Mouse (Mus musculus) large intestine, adult 2 months (tissue): ENCODE measurements around the gene Nlrc4. TPM values are rescaled to one million over a fixed set of nuclear protein-coding genes. Genes with fewer than 3 reads are reported as not detected.

Source experiments
- polyA plus RNA-seq: library from polyadenylated mRNA; depleted of rRNA; stranded (reverse); fragments of >200 nt; gene quantifications from 2 replicates; pipeline ENCODE4 v1.2.3, GENCODE M21; 2012; rRNA removed

Nlrc4 gene
- polyA plus RNA-seq, 1 experiment = 10.1 TPM

Other genes starting within 250 kb of the Nlrc4 start
- gene Memo1, start 163.6 kb downstream of the Nlrc4 start, polyA plus RNA-seq = 23.6 and 29.7 TPM in 2 replicates
- gene Dpy30, start 135.2 kb downstream of the Nlrc4 start, polyA plus RNA-seq = 36.3 and 36.7 TPM in 2 replicates
- 3.1 and 4.5 TPM in 2 replicates for gene Spast, start 120.2 kb downstream of the Nlrc4 start, polyA plus RNA-seq
- gene Slc30a6, start 63.5 kb downstream of the Nlrc4 start, polyA plus RNA-seq = 25.9 and 33.0 TPM in 2 replicates
- gene Yipf4, start 30.4 kb upstream of the Nlrc4 start, polyA plus RNA-seq = 17.4 and 32.6 TPM in 2 replicates
- 57.2 and 82.7 TPM in 2 replicates for gene Birc6, start 69.2 kb upstream of the Nlrc4 start, polyA plus RNA-seq